Mouse (Mus musculus) Patski (cell line): ENCODE results near the gene Enpp4. TPM values are rescaled to one million over a fixed set of nuclear protein-coding genes. Genes with fewer than 3 reads are reported as not detected.

ENCODE experiments used
- ATAC-seq: fragments of 100-300 bp; one replicate; pipeline ENCODE4 v1.8.0; 2021
- CTCF ChIA-PET: fragments of 350-600 bp; sonication (Branson Sonifier 250); formaldehyde crosslinking; loops from one replicate; lab custom pipeline; 2022; ENCODE audit warnings: inconsistent platforms; lab: Charles Lee
- POLR2A ChIA-PET: fragments of 350-600 bp; sonication (Branson Sonifier 250); formaldehyde crosslinking; loops from one replicate; lab custom pipeline; 2022; ENCODE audit warnings: antibody characterized with exemption, inconsistent platforms; lab: Charles Lee
- DNase-seq: peaks from one replicate; pipeline ENCODE4 v3.0.0-alpha.2; 2011; ENCODE audit warnings: low read depth, low spot score
- H3K27me3 ChIP-seq: fragments of 371-371 bp; one replicate; pipeline ENCODE4 v1.5.1; 2021
- CTCF ChIP-seq: fragments of 100-300 bp; IDR thresholded peaks from one replicate; pipeline ENCODE4 v1.5.1; 2021
- in situ Hi-C: fragments of 300-500 bp; cut with MboI; formaldehyde crosslinking; loops from 3 replicates; pipeline ENCODE4 v1.11.1; 2018; ENCODE audit warnings: low pct_unique_long_range_greater_than_20kb, mixed read lengths
- polyA plus RNA-seq: library from polyadenylated mRNA; unstranded; gene quantifications from one replicate; pipeline ENCODE4 v1.2.3, GENCODE M21; 2021

Gene Enpp4
- polyA plus RNA-seq, 1 experiment from 2014 or later, result 18.2 TPM

DNA sequence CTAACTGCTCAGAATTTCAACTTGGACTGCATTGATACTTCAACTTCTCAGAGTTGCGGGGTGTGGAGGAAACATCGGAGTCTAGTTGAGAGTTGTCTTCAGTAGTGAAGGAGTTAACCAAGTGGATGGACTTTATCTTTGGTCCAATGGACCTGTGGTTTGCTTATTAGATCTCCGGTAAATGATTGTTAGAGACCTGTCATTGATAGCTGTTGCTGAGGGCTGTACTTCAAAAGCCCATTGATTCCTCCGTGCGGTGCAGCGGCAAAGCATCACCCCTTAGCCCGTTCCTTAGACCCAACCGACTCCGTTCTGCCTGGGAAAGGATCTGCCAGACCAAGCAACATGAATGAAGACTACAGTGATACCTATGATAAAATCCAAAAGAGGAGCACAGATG is 28.9 kb upstream of the Enpp4 start:
- CTCF ChIA-PET, result interaction anchor here (1.2 to 1.8 kb wide), 3 partner anchors 16 to 122 kb away, joined by 3 to 4 read pairs (median 4); no protein-coding TSS in a partner anchor
- in situ Hi-C loops, result no loop called here
- DNase-seq, result no peak
- POLR2A ChIA-PET, result no interaction called here
- no peak for ATAC-seq
- no peaks in the 10 kb centered on the region for H3K27me3 ChIP-seq
- no peak for TF ChIP-seq CTCF

DNA sequence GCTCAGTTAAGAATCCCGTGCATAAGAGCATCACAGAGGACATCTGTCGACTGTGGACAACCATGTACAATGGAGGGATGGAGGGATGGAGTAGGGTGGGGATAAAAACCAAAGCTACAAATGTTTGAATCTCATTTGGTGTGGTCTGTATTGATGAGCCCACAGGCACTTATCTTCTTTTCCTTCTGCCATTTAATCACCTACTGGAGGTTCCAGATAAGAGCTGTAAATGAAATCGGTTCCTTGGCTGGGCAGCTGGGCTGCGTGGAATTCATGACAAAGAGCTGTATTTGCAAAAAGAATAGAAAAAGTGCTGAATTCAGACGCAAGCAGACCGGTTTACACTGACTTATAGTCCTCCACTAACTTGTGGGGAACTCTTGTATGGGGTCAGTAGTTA is 28.5 kb upstream of the Enpp4 start:
- DNase-seq, result no peak
- ChIA-PET CTCF (interaction anchor here (1.2 to 1.8 kb wide), 3 partner anchors 17 to 122 kb away, joined by 3 to 4 read pairs (median 4); no protein-coding TSS in a partner anchor), POLR2A (no interaction called here)
- no peak for ATAC-seq
- in situ Hi-C loops, result no loop called here
- H3K27me3 ChIP-seq, result no peaks in the 10 kb centered on the region
- no peak for TF ChIP-seq CTCF

DNA sequence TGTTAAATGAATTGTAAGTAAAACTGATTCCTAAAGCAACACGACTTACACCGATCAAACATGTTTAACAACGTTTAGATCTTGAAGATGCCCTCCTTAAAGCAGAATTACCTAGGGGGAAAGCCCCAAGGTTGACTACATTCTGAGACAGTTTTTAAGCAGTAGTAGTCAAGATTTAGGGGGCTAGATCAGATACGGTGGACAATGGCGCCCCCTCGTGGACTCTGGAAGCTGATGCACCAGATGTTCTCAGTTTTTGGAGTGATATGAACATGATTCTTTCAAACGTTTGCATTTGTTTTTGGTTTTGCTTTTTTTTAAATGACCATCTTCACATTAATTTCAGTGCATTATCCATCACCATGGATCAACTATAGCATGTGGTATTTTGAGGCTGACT is 24.8 kb upstream of the Enpp4 start:
- TF ChIP-seq CTCF, result peak; percentile 80
- DNase-seq (no peak), ATAC-seq (no peak)
- POLR2A ChIA-PET, result no interaction called here
- CTCF ChIA-PET, result interaction anchor here (0.6 to 2.0 kb wide), 5 partner anchors 10 to 427 kb away, joined by 3 to 7 read pairs (median 5); partner anchors contain the start of gene Enpp5
- in situ Hi-C loops, result no loop called here
- H3K27me3 ChIP-seq, result no peaks in the 10 kb centered on the region

DNA sequence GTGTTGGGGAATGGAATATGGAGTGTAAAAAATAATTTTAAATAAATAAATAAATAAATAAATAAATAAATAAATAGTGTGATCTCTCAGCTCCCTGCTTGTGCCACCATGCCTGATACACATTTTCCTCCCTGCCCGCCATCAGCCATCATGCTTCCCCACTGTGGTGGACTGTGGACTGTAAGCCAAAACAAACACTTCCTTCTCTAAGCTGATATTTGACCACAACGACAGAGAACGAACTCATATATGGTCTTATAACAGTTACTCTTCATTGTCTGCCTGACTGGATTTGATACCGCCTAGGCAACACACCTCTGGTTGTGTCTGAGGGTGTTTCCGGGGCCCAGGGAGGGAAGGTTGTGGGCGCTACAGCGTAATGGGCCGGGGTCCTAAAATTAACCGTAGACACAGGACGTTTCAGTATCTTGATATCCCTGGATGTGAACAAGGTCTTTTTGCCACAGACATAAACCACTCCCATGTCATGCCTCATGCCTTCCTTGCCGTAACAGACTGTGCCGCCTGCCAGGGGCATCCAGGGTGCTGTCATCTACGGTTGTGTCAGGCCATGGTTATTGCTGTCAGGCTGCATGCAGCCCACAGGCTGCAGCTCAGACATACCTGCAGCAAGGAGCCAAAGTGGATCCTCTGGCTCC is 23.6 kb upstream of the Enpp4 start:
- ATAC-seq, result no peak
- no peaks in the 10 kb centered on the region for H3K27me3 ChIP-seq
- ChIA-PET CTCF (interaction anchor here (2.0 kb wide), 1 partner anchor 10 kb away, joined by 7 read pairs; no protein-coding TSS in a partner anchor), POLR2A (no interaction called here)
- in situ Hi-C loops, result loop anchor here (10.0 kb wide), 3 partner anchors 54 to 424 kb away; partner anchors contain the start of gene Enpp5
- TF ChIP-seq CTCF, result no peak
- no peak for DNase-seq

- DNase-seq, result no peak
- in situ Hi-C loops, result loop anchor here (10.0 kb wide), 3 partner anchors 47 to 417 kb away; partner anchors contain the start of gene Enpp5
- CTCF ChIA-PET, result no interaction called here
- no peaks in the 10 kb centered on the region for H3K27me3 ChIP-seq
- ATAC-seq, result no peak
- no peak for TF ChIP-seq CTCF
- POLR2A ChIA-PET, result no interaction called here
These were observed 15.9 kb upstream of the Enpp4 start for GRCm38 (mm10) chr17:44121366-44122100.

DNA sequence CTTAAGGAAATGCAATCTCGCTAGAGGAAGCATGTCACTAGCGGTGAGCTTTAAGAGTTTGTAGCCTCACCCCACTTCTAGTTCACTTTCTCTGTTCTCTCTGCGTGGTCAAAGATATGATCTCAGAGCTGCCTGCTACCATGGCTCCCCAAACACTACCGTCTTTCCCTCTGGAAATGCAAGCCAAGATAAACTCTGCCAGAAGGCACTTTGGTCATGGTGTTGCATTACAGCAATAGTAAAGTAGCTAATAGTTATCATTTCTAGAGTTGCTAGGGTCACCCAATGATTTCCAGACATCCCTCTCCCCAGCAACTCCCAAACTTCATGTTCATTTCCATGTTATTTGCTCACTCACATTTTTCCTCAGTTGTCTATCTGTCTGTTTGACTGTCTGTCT is 12.6 kb upstream of the Enpp4 start:
- CTCF ChIA-PET, result interaction anchor here (1.1 to 2.0 kb wide), 4 partner anchors 9 to 42 kb away, joined by 4 to 8 read pairs (median 4); no protein-coding TSS in a partner anchor
- no peaks in the 10 kb centered on the region for H3K27me3 ChIP-seq
- TF ChIP-seq CTCF, result no peak
- no peak for ATAC-seq
- DNase-seq, result no peak
- in situ Hi-C loops, result no loop called here
- POLR2A ChIA-PET, result no interaction called here

- H3K27me3 ChIP-seq, result no peaks in the 10 kb centered on the region
- TF ChIP-seq CTCF, result no peak
- CTCF ChIA-PET, result interaction anchor here (1.1 to 2.0 kb wide), 3 partner anchors 9 to 14 kb away, joined by 4 to 8 read pairs (median 4); no protein-coding TSS in a partner anchor
- POLR2A ChIA-PET, result no interaction called here
- DNase-seq (no peak), ATAC-seq (no peak)
- in situ Hi-C loops, result no loop called here
These were observed 12.1 kb upstream of the Enpp4 start for GRCm38 (mm10) chr17:44117721-44118120.

- ATAC-seq (no peak), DNase-seq (no peak)
- ChIA-PET POLR2A (interaction anchor here (1.4 kb wide), 1 partner anchor 9 kb away, joined by 3 read pairs; no protein-coding TSS in a partner anchor), CTCF (interaction anchor here (1.1 to 2.0 kb wide), 3 partner anchors 10 to 21 kb away, joined by 3 to 9 read pairs (median 4); partner anchors contain the start of gene Enpp4)
- no peak for TF ChIP-seq CTCF
- in situ Hi-C loops, result no loop called here
- H3K27me3 ChIP-seq, result no peaks in the 10 kb centered on the region
These were observed 11.0 kb upstream of the Enpp4 start for GRCm38 (mm10) chr17:44116584-44116983.

- ATAC-seq (no peak), DNase-seq (no peak)
- TF ChIP-seq CTCF, result no peak
- H3K27me3 ChIP-seq, result no peaks in the 10 kb centered on the region
- POLR2A ChIA-PET, result interaction anchor here (1.1 kb wide), 1 partner anchor 8 kb away, joined by 3 read pairs; no protein-coding TSS in a partner anchor
- in situ Hi-C loops, result no loop called here
- CTCF ChIA-PET, result interaction anchor here (1.8 kb wide), 1 partner anchor 239 kb away, joined by 5 read pairs; no protein-coding TSS in a partner anchor
These were observed 2.7 kb upstream of the Enpp4 start for GRCm38 (mm10) chr17:44108331-44108730.

GRCm38 (mm10) chr17:44101961-44102360 is 3.6 kb downstream of the Enpp4 start:
- ATAC-seq, result no peak
- no peaks in the 10 kb centered on the region for H3K27me3 ChIP-seq
- DNase-seq, result no peak
- no peak for TF ChIP-seq CTCF
- in situ Hi-C loops, result no loop called here
- ChIA-PET CTCF (interaction anchor here (2.7 kb wide), 1 partner anchor 16 kb away, joined by 8 read pairs; no protein-coding TSS in a partner anchor), POLR2A (no interaction called here)
